Mouse (Mus musculus) layer of hippocampus, postnatal 25 days (tissue): ENCODE results near the gene Zfp131. TPM values are rescaled to one million over a fixed set of nuclear protein-coding genes. Genes with fewer than 3 reads are reported as not detected.

Experiments
- total RNA-seq, 2 experiments: library from RNA; stranded (reverse); gene quantifications; 2 replicates each; pipeline ENCODE4 v1.2.3; 2021

The Zfp131 gene
- total RNA-seq, 2 experiments from 2014 or later, result 38.3 to 42.1 TPM

Other genes starting within 250 kb of the Zfp131 start
- gene Ccl28, start 167.1 kb downstream of the Zfp131 start, total RNA-seq, result 1 to 10 TPM; 1.4 to 1.8 TPM
- gene Hmgcs1, start 100.5 kb downstream of the Zfp131 start, total RNA-seq, result 100 to 1,000 TPM; 267 to 285 TPM
- 10 to 100 TPM; 13.2 to 13.4 TPM for gene Nim1k, start 35.0 kb downstream of the Zfp131 start, total RNA-seq
- gene AF067063, start 39.3 kb upstream of the Zfp131 start, total RNA-seq, result not detected
- not detected for gene D13Ertd608e, start 45.1 kb upstream of the Zfp131 start, total RNA-seq
- gene Tcstv1, start 103.9 kb upstream of the Zfp131 start, total RNA-seq, result not detected
- not detected for gene Gm21761, start 138.4 kb upstream of the Zfp131 start, total RNA-seq
- not detected for gene B020031M17Rik, start 159.9 kb upstream of the Zfp131 start, total RNA-seq
- gene Gm36079, start 236.1 kb upstream of the Zfp131 start, total RNA-seq, result not detected